Mouse (Mus musculus): ENCODE measurements around the gene Olfr806. TPM values are rescaled to one million over a fixed set of nuclear protein-coding genes. Genes with fewer than 3 reads are reported as not detected.

Olfr806 gene
- polyA plus RNA-seq (2017; shearing (Covaris generic)): 0.16 TPM

DNA sequence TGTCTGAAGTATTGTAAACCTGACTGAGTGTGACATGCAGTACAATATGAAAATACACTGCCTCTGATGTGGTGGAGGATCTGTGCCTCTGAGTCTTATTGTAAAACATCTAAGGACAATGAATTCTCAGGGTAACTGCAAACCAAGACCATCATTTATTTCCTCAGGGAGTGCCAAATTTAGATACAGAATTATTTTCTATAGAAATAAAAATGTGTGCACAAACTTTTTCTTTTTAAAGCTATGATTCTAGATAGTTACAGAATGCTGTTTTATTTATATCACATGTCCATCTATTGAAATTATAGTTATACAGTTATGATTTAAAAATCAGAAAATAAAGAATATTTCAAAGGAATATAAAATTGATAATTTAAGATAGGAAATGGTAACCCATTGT, at the start of gene Olfr806:
Gene Olfr806 (minus strand): TSS at position 101 of the 400 bp plus-strand sequence.

DNA sequence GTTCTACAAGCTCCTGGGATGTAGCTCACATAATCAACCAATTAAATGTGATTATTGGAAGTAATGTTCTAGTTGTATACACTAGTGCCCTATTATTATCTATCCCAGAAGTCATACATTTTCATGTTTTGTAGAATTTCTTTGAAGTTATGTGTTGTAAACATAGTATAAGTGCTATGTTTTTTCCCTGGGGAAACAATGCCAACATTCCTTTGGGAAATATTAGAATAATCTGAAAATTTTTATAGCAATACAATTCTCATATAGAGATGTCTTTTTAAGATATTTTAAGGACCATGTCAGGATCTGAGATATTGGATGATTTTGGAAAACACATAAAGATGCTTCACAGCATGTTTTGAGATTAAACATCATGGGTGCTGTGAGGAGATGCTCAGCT, 32.6 kb upstream of the Olfr806 start, which contains the start of gene Olfr809:
Gene Olfr809 (plus strand): TSS at position 301 of the 400 bp plus-strand sequence.

DNA sequence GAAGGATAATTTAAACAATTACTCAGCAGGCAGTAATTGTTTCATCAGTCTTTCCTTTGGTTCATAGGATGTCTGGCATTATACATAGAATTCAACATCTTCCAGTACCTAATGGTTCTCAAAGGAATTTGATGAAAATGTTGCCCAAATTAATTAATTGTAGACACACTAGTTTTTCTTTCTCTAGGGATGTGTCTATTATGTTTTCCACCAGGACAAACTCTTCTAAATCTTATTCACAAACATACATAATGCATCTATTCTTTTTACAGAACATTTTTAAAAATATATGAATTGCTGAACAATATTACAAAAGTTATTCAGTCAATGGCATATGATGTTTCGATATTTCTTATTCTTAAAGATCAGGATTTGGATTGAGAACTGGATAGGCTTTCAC, 23.5 kb upstream of the Olfr806 start, which contains the start of gene Olfr808:
Gene Olfr808 (plus strand): TSS at position 301 of the 400 bp plus-strand sequence.

DNA sequence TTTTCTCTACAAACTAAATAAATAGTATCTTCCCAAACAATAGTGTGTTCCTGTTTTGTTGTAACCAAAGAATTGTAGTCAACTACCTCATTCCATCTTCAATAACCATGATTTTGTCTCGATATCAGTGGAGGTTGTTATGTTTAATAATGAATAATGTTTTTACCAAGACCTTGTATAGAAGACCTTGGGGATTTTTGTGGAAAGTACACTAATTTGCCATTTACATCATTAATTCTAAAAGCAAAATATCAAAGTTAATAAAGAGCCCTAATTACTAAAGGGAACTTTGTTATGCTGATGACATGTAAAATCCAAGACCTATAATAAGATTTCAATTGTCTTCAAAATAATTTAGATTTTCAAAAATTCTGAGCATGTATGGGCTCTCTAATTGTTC, 16.0 kb upstream of the Olfr806 start, which contains the start of gene Olfr807:
Gene Olfr807 (minus strand): TSS at position 101 of the 400 bp plus-strand sequence.

DNA sequence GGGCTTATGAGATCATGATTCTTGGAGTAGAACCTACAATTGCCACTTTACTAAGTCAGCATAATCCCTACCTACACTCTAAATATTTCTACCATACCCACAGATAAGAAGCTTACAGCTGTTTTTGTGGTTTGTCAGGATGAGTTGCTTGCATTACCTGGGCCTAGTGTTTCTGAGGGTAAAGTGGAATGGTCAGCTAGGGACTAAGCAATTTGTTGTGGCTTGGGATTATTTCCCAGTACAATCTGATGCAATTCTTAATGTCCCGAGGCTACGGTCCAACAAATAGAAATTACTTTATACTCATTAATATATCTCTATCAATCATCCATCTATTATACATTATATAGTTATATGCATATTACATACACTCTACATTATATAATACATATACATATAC, 12.4 kb downstream of the Olfr806 start, which contains the start of gene Olfr805:
Gene Olfr805 (minus strand): TSS at position 101 of the 400 bp plus-strand sequence.

DNA sequence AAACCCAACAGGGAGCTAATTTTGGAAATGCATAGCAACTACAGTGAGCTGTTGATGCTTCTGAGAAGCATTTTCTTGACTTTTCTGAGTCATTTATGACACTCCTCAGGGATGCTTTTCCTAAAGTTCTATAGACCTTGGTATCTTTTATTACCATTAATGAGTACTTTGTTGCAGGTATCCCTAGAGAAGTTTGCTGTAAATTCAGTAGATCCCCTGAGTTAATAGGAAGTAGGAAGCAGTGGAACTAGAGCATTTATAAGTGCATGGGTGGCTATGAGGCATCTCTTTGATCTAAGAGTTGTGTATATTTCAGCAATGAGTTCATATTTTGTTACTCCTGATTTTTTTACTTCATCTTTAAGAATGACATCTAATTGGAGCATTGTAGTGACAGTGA, 38.8 kb downstream of the Olfr806 start, which contains the start of gene Olfr804:
Gene Olfr804 (plus strand): TSS at position 301 of the 400 bp plus-strand sequence.

DNA sequence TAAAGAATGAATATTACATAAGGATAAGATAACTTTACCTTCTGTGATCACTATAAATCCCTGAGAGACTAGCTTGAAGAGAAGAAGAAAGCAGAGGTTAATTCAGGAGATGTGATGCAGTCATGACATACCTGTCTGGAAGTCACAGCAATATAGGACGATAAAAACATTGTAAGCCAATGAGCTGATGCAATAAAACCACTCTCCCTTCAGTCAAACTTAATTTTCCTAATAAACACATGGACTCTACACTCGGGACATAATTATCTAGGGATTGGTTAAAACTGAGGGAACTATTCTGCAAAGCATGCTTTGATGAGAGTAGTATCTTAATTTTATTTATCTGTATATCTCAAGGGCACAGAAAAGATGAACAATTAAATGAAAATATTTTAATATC, 47.5 kb downstream of the Olfr806 start, which contains the start of gene Olfr803:
Gene Olfr803 (minus strand): TSS at position 101 of the 400 bp plus-strand sequence.

DNA sequence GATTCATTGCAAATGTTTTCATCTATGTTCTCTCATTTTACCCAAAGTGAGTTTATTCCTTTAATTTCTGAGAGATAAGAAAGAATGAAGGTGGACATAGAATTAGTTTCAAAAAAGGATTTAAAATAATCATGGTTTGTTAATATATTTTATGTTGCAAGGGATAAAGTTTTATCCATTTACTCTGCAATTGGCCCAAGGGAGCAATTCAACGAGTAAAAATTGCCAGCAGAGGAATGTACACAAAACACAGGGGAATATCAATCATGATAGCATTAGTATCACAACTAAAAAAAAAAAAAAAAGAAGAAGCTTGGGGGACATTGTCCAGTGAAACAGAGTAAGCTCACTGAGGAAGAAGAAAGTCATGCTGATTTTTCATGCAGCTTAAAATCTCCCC, 53.7 kb downstream of the Olfr806 start, which contains the start of gene Olfr802:
Gene Olfr802 (minus strand): TSS at position 101 of the 400 bp plus-strand sequence.

Other genes starting within 250 kb of the Olfr806 start
- not detected for gene Olfr790, start 243.4 kb downstream of the Olfr806 start, polyA plus RNA-seq (2017; shearing (Covaris generic))
- gene Olfr791, start 220.1 kb downstream of the Olfr806 start, polyA plus RNA-seq (2017; shearing (Covaris generic)): not detected
- not detected for gene Olfr792, start 202.8 kb downstream of the Olfr806 start, polyA plus RNA-seq (2017; shearing (Covaris generic))
- gene Olfr794, start 174.3 kb downstream of the Olfr806 start, polyA plus RNA-seq (2017; shearing (Covaris generic)): not detected
- not detected for gene Olfr796, start 129.4 kb downstream of the Olfr806 start, polyA plus RNA-seq (2017; shearing (Covaris generic))
- 0.14 TPM for gene Olfr798, start 114.0 kb downstream of the Olfr806 start, polyA plus RNA-seq (2017; shearing (Covaris generic))
- not detected for gene Olfr799, start 104.4 kb downstream of the Olfr806 start, polyA plus RNA-seq (2017; shearing (Covaris generic))
- not detected for gene Olfr800, start 84.2 kb downstream of the Olfr806 start, polyA plus RNA-seq (2017; shearing (Covaris generic))
- gene Olfr801, start 68.1 kb downstream of the Olfr806 start, polyA plus RNA-seq (2017; shearing (Covaris generic)): not detected
- not detected for gene Olfr802, start 53.8 kb downstream of the Olfr806 start, polyA plus RNA-seq (2017; shearing (Covaris generic))
- not detected for gene Olfr803, start 47.6 kb downstream of the Olfr806 start, polyA plus RNA-seq (2017; shearing (Covaris generic))
- not detected for gene Olfr804, start 38.7 kb downstream of the Olfr806 start, polyA plus RNA-seq (2017; shearing (Covaris generic))
- gene Olfr805, start 12.5 kb downstream of the Olfr806 start, polyA plus RNA-seq (2017; shearing (Covaris generic)): not detected
- gene Olfr807, start 15.9 kb upstream of the Olfr806 start, polyA plus RNA-seq (2017; shearing (Covaris generic)): not detected
- gene Olfr808, start 23.6 kb upstream of the Olfr806 start, polyA plus RNA-seq (2017; shearing (Covaris generic)): not detected
- gene Olfr809, start 32.7 kb upstream of the Olfr806 start, polyA plus RNA-seq (2017; shearing (Covaris generic)): not detected
- gene Olfr810, start 53.0 kb upstream of the Olfr806 start, polyA plus RNA-seq (2017; shearing (Covaris generic)): not detected
- gene Olfr811, start 62.5 kb upstream of the Olfr806 start, polyA plus RNA-seq (2017; shearing (Covaris generic)): not detected
- not detected for gene Olfr812, start 104.2 kb upstream of the Olfr806 start, polyA plus RNA-seq (2017; shearing (Covaris generic))
- gene Olfr813, start 113.4 kb upstream of the Olfr806 start, polyA plus RNA-seq (2017; shearing (Covaris generic)): not detected
- gene Olfr814, start 137.9 kb upstream of the Olfr806 start, polyA plus RNA-seq (2017; shearing (Covaris generic)): 0.16 TPM
- not detected for gene Olfr815, start 163.9 kb upstream of the Olfr806 start, polyA plus RNA-seq (2017; shearing (Covaris generic))
- gene Olfr816, start 173.7 kb upstream of the Olfr806 start, polyA plus RNA-seq (2017; shearing (Covaris generic)): 0.66 TPM
- not detected for gene Olfr818, start 207.2 kb upstream of the Olfr806 start, polyA plus RNA-seq (2017; shearing (Covaris generic))
- gene Olfr819, start 225.3 kb upstream of the Olfr806 start, polyA plus RNA-seq (2017; shearing (Covaris generic)): not detected
- not detected for gene Olfr247, start 234.2 kb upstream of the Olfr806 start, polyA plus RNA-seq (2017; shearing (Covaris generic))
- gene Gm10310, start 243.1 kb upstream of the Olfr806 start, polyA plus RNA-seq (2017; shearing (Covaris generic)): 0.31 TPM